Mouse (Mus musculus) bone marrow, adult 2 months (tissue): Measurements from ENCODE around the gene Fras1.

Experiments used
- CTCF ChIP-seq: fragments of 200-500 bp; IDR thresholded peaks from 2 replicates; pipeline ENCODE4 v1.5.1; 2011; ENCODE audit warnings: low read length, control low read depth; ENCODE audit not compliant: control insufficient read depth, insufficient read depth
- POLR2A ChIP-seq: fragments of 200-500 bp; IDR thresholded peaks from 2 replicates; pipeline ENCODE4 v1.6.1; 2011; ENCODE audit warnings: low read depth, mild to moderate bottlenecking, control low read depth, low read length, borderline replicate concordance; ENCODE audit not compliant: control insufficient read depth

DNA sequence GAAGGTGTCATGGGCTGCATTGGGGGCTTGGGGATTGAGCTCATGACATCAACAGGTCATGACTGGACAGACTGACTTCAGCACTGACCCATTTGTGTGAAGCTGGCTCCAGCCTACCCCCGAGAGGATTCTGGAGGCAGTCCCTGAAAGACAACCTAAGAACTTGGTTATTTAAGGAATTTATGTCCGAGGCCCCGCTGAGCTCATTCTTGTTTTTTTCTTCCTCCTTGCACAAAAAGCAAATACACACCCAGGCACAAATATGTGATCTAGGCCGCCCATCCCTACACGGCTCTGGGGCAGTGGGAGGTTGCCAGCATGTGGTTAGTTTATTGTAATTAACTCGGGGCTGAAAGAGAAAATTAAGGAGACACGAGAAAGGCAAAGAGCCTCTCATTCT lies 428.4 kb downstream of the Fras1 start:
- TF ChIP-seq POLR2A (no peak), CTCF (no peak)
